Mouse (Mus musculus) heart, embryonic 12.5 days (tissue): Measurements from ENCODE around the gene Crip3. TPM values are rescaled to one million over a fixed set of nuclear protein-coding genes. Genes with fewer than 3 reads are reported as not detected.

Source experiments
- ATAC-seq: fragments of 200-750 bp; cut with Nextera tagmentation; 2 replicates; pipeline ENCODE4 v1.8.0; 2017; ENCODE audit warnings: moderate TSS enrichment, moderate library complexity; ENCODE audit not compliant: insufficient number of reproducible peaks, low FRiP score
- H3K27ac ChIP-seq: fragments of 300-500 bp; sonication (generic); 2 replicates; pipeline ENCODE4 v1.5.1; 2016; ENCODE audit warnings: mild to moderate bottlenecking, moderate library complexity; ENCODE audit not compliant: poor library complexity, severe bottlenecking
- H3K27me3 ChIP-seq: fragments of 300-500 bp; sonication (generic); replicated peaks from 2 replicates; pipeline ENCODE4 v1.6.1; 2016; ENCODE audit warnings: mild to moderate bottlenecking, moderate library complexity
- H3K36me3 ChIP-seq: fragments of 300-500 bp; sonication (generic); 2 replicates; pipeline ENCODE4 v1.6.1; 2016; ENCODE audit warnings: mild to moderate bottlenecking, moderate library complexity
- H3K4me1 ChIP-seq: fragments of 300-500 bp; sonication (generic); replicated peaks from 2 replicates; pipeline ENCODE4 v1.6.1; 2016; ENCODE audit warnings: mild to moderate bottlenecking
- H3K4me2 ChIP-seq: fragments of 300-500 bp; sonication (generic); 2 replicates; pipeline ENCODE4 v1.6.1; 2016; ENCODE audit warnings: mild to moderate bottlenecking, moderate library complexity
- H3K4me3 ChIP-seq: fragments of 300-500 bp; sonication (generic); 2 replicates; pipeline ENCODE4 v1.5.1; 2016; ENCODE audit warnings: mild to moderate bottlenecking
- H3K9ac ChIP-seq: fragments of 300-500 bp; sonication (generic); 2 replicates; pipeline ENCODE4 v1.6.1; 2016; ENCODE audit warnings: mild to moderate bottlenecking, moderate library complexity
- H3K9me3 ChIP-seq: fragments of 300-500 bp; sonication (generic); replicated peaks from 2 replicates; pipeline ENCODE4 v1.6.1; 2016; ENCODE audit warnings: mild to moderate bottlenecking, moderate library complexity
- WGBS: fragments of 180-500 bp; shearing (Covaris S2); methylation state at CpG from one replicate; pipeline ENCODE4 v1.1.7; 2016; 5-methylcytosine and 5-hydroxymethylcytosine counted together
- polyA plus RNA-seq: library from polyadenylated mRNA; unstranded; fragments of >200 nt; fragmentation: Nextera tagmentation; extraction: Ambion mirVana; gene quantifications from 2 replicates; pipeline ENCODE4 v1.2.1, GENCODE M21; 2016

The Crip3 gene
- polyA plus RNA-seq = 0.27 and 1.0 TPM in 2 replicates

DNA sequence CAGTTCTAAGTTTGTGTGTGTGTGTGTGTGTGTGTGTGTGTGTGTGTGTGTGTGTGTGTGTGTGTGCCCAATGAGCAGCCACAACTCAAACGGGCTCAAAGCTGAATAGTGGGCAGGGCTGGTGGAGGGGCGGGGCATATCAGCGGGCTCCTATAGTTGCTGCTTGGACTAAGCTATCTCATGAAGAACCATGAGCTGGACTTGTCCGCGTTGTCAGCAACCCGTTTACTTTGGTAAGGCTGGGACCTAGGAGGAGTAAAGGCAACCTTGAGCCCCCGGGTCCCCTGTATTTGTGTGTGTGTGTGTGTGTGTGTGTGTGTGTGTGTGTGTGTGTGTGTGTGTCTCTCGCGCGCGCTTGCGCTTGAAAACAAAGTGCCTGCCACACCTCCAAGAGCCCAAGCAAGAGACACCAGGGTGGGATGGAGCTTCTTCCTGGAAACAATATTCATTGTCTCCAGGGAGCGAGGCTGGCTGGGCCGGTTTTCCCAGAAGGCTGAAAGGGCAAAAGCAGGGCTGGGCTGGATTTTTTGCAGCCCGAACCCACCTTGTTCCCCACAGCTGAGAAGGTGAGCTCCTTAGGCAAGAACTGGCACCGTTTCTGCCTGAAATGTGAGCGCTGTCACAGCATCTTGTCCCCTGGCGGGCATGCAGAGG lies at the start of gene Crip3:
TSS of gene Crip3 (plus strand) at position 166 of the 654 bp plus-strand sequence.
- 11% methylated on average over 18 of the region's 18 CpGs for WGBS
- H3K36me3 ChIP-seq = no peaks in the 10 kb centered on the region
- H3K4me1 ChIP-seq = peaks cover 20% of the 10 kb centered on the region
- no peaks in the 10 kb centered on the region for H3K9me3 ChIP-seq
- H3K4me3 ChIP-seq = peak within 1 kb of the TSS; percentile 33
- H3K4me2 ChIP-seq = peak within 1 kb of the TSS; percentile 60
- peak within 1 kb of the TSS; percentile 53; the same call in 1 of the 2 replicates for H3K9ac ChIP-seq
- peak; percentile 37; the same call in 1 of the 2 replicates for ATAC-seq
- H3K27me3 ChIP-seq = peaks cover 21% of the 10 kb centered on the region
- no peak within 1 kb of the TSS for H3K27ac ChIP-seq

DNA sequence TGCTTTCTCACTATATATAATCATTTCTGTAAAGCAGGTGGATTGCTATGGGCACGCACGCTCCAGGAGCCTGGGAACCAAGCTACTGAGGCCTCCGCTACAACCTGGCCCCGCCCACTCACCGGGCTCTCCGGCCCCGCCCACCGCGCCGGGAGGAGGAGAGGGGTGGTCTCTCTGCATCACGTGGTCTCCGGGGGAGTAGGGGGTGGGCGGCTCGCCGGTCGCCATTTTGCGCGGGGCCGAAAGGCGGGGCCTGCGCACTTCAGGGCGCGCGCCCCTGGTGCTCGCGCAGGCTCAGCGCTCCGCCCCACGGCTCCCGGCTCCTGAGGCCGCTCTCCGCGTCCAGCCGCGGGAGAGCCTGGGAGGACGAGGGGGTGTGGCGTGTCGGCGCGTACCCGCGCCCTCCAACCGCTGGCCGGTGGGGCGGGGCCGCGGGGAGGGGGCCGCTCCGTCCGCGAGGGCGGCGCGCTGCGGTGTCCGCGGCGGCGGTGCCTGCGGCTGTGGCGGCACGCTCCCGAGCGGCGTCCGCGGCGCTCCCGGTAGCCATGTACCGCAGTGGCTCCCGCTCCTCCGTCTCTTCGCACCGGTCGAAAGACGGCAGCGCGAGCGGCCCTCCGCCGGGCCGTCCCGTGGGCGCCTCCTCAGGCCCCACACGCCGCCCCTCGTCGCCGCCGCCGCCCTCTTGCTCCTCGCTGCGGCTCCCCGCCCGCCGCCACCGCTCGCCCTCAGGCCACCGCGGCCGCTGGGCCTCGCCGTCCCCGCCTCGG lies 45.2 kb upstream of the Crip3 start, which contains the start of gene Zfp318:
TSS of gene Zfp318 (plus strand) at position 438 of the 767 bp plus-strand sequence.
- Histone ChIP-seq H3K4me3 (peak within 1 kb of the TSS; percentile 76), H3K27me3 (no peaks in the 10 kb centered on the region), H3K9ac (peak within 1 kb of the TSS; percentile 92), H3K27ac (peak within 1 kb of the TSS; percentile 68), H3K4me2 (peak within 1 kb of the TSS; percentile 90), H3K36me3 (peaks cover 15% of the 10 kb centered on the region), H3K9me3 (no peaks in the 10 kb centered on the region), H3K4me1 (peaks cover 10% of the 10 kb centered on the region)
- WGBS = under 1% methylated on average over 94 of the region's 105 CpGs
- ATAC-seq = peak; percentile 98

DNA sequence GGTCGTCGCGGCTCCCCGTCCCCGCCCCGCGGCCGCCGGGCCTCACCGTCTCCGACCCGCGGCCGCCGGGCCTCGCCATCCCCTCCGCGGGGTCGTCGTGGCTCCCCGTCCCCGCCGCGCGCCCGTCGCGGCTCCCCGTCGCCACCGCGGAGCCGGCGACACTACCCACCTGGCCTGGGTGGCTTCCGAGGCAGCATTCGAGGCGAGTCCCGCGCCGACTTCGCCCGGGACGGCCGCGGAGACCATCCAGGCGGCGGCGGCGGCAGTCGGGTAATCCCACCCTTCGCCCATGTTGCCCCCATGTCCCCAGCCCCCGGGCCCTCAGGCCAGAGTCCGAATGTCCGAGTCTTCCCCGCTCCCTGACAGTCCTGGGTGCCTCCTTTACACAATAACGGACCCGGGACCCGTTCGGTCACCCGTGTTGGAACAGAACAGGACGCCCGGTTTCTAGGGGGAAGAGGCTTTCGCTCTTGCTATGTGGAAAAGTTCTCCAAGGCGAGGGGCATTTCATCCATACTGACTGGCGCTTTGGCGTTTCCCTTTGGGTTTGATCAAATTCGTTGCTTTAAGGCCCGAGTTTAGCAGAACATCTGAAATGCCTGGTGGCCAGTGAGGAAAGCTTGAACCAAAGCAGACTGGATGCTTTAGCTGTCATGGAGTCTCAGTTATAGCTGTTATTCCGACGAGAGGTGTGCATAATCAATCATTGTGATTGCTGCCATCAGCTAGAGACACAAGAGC lies 44.5 kb upstream of the Crip3 start:
- Histone ChIP-seq H3K27ac (peak overlapping the region; percentile 68), H3K9me3 (no peaks in the 10 kb centered on the region), H3K27me3 (no peaks in the 10 kb centered on the region), H3K4me1 (peaks cover 10% of the 10 kb centered on the region), H3K4me3 (peak overlapping the region; percentile 76), H3K36me3 (peaks cover 20% of the 10 kb centered on the region), H3K4me2 (peak overlapping the region; percentile 90), H3K9ac (peak overlapping the region; percentile 92)
- peak; percentile 23 for ATAC-seq
- under 1% methylated on average over 68 of the region's 70 CpGs for WGBS

GRCm38 (mm10) chr17:46388200-46388599 lies 40.5 kb upstream of the Crip3 start:
- no peak overlapping the region for H3K9ac ChIP-seq
- no peaks in the 10 kb centered on the region for H3K9me3 ChIP-seq
- ATAC-seq = no peak
- no peak overlapping the region for H3K27ac ChIP-seq
- H3K27me3 ChIP-seq = no peaks in the 10 kb centered on the region
- H3K4me2 ChIP-seq = no peak overlapping the region
- H3K4me1 ChIP-seq = peaks cover 10% of the 10 kb centered on the region
- H3K4me3 ChIP-seq = no peak overlapping the region
- WGBS = 59% methylated on average over 3 of the region's 3 CpGs
- peaks cover 28% of the 10 kb centered on the region for H3K36me3 ChIP-seq

- Histone ChIP-seq H3K4me1 (no peaks in the 10 kb centered on the region; the same call in 1 of the 2 replicates), H3K9ac (no peak overlapping the region), H3K27ac (no peak overlapping the region), H3K9me3 (no peaks in the 10 kb centered on the region), H3K27me3 (no peaks in the 10 kb centered on the region), H3K36me3 (peaks cover 48% of the 10 kb centered on the region), H3K4me3 (no peak overlapping the region), H3K4me2 (no peak overlapping the region)
- ATAC-seq = no peak
- 53% methylated on average over 2 of the region's 2 CpGs for WGBS
Measured at GRCm38 (mm10) chr17:46393012-46393411, 35.7 kb upstream of the Crip3 start.

DNA sequence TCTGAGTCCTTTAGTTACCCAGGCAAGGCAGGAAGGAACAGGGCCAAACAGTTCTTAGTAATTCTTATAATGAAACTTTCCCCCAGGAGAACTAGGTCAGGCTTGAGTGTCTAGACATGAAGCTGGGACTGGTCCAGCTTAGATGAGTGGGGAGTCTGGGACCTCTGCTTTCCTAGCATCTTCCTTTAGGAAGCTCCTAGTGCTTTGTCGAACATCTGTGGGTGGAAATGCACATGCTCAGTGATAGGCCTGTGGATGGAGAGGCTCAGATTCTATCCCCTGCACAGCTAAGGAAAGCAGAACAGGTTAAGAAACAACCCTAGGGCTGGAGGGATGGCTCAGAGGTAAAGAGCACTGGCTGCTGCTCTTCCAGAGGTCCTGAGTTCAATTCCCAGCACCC lies 34.1 kb upstream of the Crip3 start:
- WGBS = 91% methylated on average over 1 of the region's 1 CpGs
- no peaks in the 10 kb centered on the region for H3K4me1 ChIP-seq
- no peak overlapping the region for H3K9ac ChIP-seq
- H3K9me3 ChIP-seq = no peaks in the 10 kb centered on the region
- no peak overlapping the region for H3K4me2 ChIP-seq
- ATAC-seq = no peak
- peaks cover 50% of the 10 kb centered on the region for H3K36me3 ChIP-seq
- no peak overlapping the region for H3K4me3 ChIP-seq
- H3K27me3 ChIP-seq = no peaks in the 10 kb centered on the region
- no peak overlapping the region for H3K27ac ChIP-seq

- WGBS = 41% methylated on average over 3 of the region's 3 CpGs
- Histone ChIP-seq H3K4me1 (no peaks in the 10 kb centered on the region), H3K36me3 (peaks cover 65% of the 10 kb centered on the region), H3K4me2 (no peak overlapping the region), H3K27ac (no peak overlapping the region), H3K9ac (no peak overlapping the region), H3K27me3 (no peaks in the 10 kb centered on the region), H3K4me3 (no peak overlapping the region), H3K9me3 (no peaks in the 10 kb centered on the region)
- ATAC-seq = no peak
Measured at GRCm38 (mm10) chr17:46408478-46408877, 20.2 kb upstream of the Crip3 start.

- Histone ChIP-seq H3K36me3 (peaks cover 16% of the 10 kb centered on the region), H3K4me1 (0 out of 2 replicates have a peak, but pooled peaks cover 2% of the 10 kb centered on the region), H3K27me3 (no peaks in the 10 kb centered on the region), H3K9ac (no peak overlapping the region), H3K27ac (no peak overlapping the region), H3K4me2 (no peak overlapping the region), H3K4me3 (no peak overlapping the region), H3K9me3 (no peaks in the 10 kb centered on the region)
- 73% methylated on average over 5 of the region's 5 CpGs for WGBS
- ATAC-seq = no peak
Measured at GRCm38 (mm10) chr17:46418628-46419027, 10.1 kb upstream of the Crip3 start.

GRCm38 (mm10) chr17:46419717-46420116 lies 9.0 kb upstream of the Crip3 start:
- H3K9ac ChIP-seq = no peak overlapping the region
- no peak for ATAC-seq
- no peaks in the 10 kb centered on the region for H3K9me3 ChIP-seq
- 0 out of 2 replicates have a peak, but pooled peaks cover 2% of the 10 kb centered on the region for H3K4me1 ChIP-seq
- no peak overlapping the region for H3K4me2 ChIP-seq
- no peak overlapping the region for H3K4me3 ChIP-seq
- no peak overlapping the region for H3K27ac ChIP-seq
- H3K27me3 ChIP-seq = no peaks in the 10 kb centered on the region
- peaks cover 10% of the 10 kb centered on the region; the same call in 1 of the 2 replicates for H3K36me3 ChIP-seq

GRCm38 (mm10) chr17:46426496-46426895 lies 2.2 kb upstream of the Crip3 start:
- ATAC-seq = no peak
- no peaks in the 10 kb centered on the region for H3K36me3 ChIP-seq

DNA sequence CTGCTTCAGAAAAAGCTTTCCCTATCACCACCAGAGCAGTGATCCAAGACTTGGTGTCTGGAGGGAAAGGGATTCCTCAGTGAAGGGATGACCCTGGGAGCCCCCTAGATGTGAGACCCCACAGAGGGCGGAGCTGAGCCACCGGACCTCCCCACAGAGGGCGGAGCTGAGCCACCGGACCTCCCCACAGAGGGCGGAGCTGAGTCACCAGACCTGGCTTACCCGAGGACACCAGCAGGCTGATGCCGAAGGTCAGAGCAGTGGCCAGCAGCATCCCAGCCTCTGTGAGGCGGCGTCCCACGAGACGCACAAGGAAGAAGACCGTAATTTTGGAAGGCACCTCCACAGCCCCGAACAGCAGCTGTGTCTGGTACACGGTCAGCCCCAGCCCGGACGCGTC lies 4.9 kb downstream of the Crip3 start:
- 4% methylated on average over 17 of the region's 17 CpGs for whole genome bisulfite sequencing
- Histone ChIP-seq H3K36me3 (no peaks in the 10 kb centered on the region), H3K4me3 (peak overlapping the region; percentile 20), H3K9ac (0 out of 2 replicates have a peak overlapping the region, but pooled peaks have one; percentile 46), H3K4me1 (peaks cover 23% of the 10 kb centered on the region), H3K4me2 (peak overlapping the region; percentile 59), H3K27ac (no peak overlapping the region), H3K9me3 (no peaks in the 10 kb centered on the region), H3K27me3 (peaks cover 59% of the 10 kb centered on the region)
- ATAC-seq = no peak

More at GRCm38 (mm10) chr17:46426496-46426895, 2.2 kb upstream of the Crip3 start:
- no peak overlapping the region for H3K9ac ChIP-seq
- no peak overlapping the region for H3K4me3 ChIP-seq
- H3K4me2 ChIP-seq = no peak overlapping the region
- no peak overlapping the region for H3K27ac ChIP-seq
- peaks cover 21% of the 10 kb centered on the region for H3K27me3 ChIP-seq
- no peaks in the 10 kb centered on the region for H3K9me3 ChIP-seq
- peaks cover 10% of the 10 kb centered on the region for H3K4me1 ChIP-seq
